Mouse (Mus musculus) hindlimb bud, embryonic 11.5 days (tissue): ENCODE data around the gene Adgrl4.

ENCODE experiments used
- DNase-seq: peaks from one replicate; pipeline ENCODE4 v3.0.0-alpha.2; 2012; ENCODE audit warnings: low read depth, low spot score; ENCODE audit errors: extremely low spot score

Gene Adgrl4

GRCm38 (mm10) chr3:151437693-151438092 lies at the start of gene Adgrl4:
TSS of gene Adgrl4 (plus strand) at chr3:151437887.
- no peak for DNase-seq

GRCm38 (mm10) chr3:151390912-151391311 lies 46.8 kb upstream of the Adgrl4 start:
- no peak for DNase-seq

- no peak for DNase-seq
Measured at GRCm38 (mm10) chr3:151392891-151393290, 44.8 kb upstream of the Adgrl4 start.

GRCm38 (mm10) chr3:151393330-151393729 lies 44.4 kb upstream of the Adgrl4 start:
- no peak for DNase-seq

- no peak for DNase-seq
Measured at GRCm38 (mm10) chr3:151399270-151399669, 38.4 kb upstream of the Adgrl4 start.

- DNase-seq = no peak
Measured at GRCm38 (mm10) chr3:151411031-151411430, 26.7 kb upstream of the Adgrl4 start.

GRCm38 (mm10) chr3:151411488-151411887 lies 26.2 kb upstream of the Adgrl4 start:
- no peak for DNase-seq

- DNase-seq = no peak
Measured at GRCm38 (mm10) chr3:151416931-151417330, 20.8 kb upstream of the Adgrl4 start.

GRCm38 (mm10) chr3:151417688-151418572 lies 19.8 kb upstream of the Adgrl4 start:
- no peak for DNase-seq

- DNase-seq = no peak
Measured at GRCm38 (mm10) chr3:151424326-151425207, 13.1 kb upstream of the Adgrl4 start.

GRCm38 (mm10) chr3:151430106-151430505 lies 7.6 kb upstream of the Adgrl4 start:
- no peak for DNase-seq

- DNase-seq = no peak
Measured at GRCm38 (mm10) chr3:151431507-151431906, 6.2 kb upstream of the Adgrl4 start.

- DNase-seq = no peak
Measured at GRCm38 (mm10) chr3:151438364-151438763, 677 bp downstream of the Adgrl4 start.

GRCm38 (mm10) chr3:151439976-151440375 lies 2.3 kb downstream of the Adgrl4 start:
- no peak for DNase-seq

- no peak for DNase-seq
Measured at GRCm38 (mm10) chr3:151442026-151442425, 4.3 kb downstream of the Adgrl4 start.

GRCm38 (mm10) chr3:151443486-151443885 lies 5.8 kb downstream of the Adgrl4 start:
- DNase-seq = no peak

GRCm38 (mm10) chr3:151444284-151444683 lies 6.6 kb downstream of the Adgrl4 start:
- no peak for DNase-seq

- no peak for DNase-seq
Measured at GRCm38 (mm10) chr3:151445936-151446335, 8.2 kb downstream of the Adgrl4 start.

GRCm38 (mm10) chr3:151454985-151455701 lies 17.5 kb downstream of the Adgrl4 start:
- no peak for DNase-seq

- DNase-seq = no peak
Measured at GRCm38 (mm10) chr3:151459430-151460190, 21.9 kb downstream of the Adgrl4 start.
